Mouse (Mus musculus) adrenal gland, postnatal 14 days (tissue): ENCODE results near the gene Lztr1. TPM values are rescaled to one million over a fixed set of nuclear protein-coding genes. Genes with fewer than 3 reads are reported as not detected.
A peak's percentile ranks its signal among the peaks of the same experiment; 100 is the strongest.

ENCODE experiments used
- DNase-seq: peaks from one replicate; pipeline ENCODE4 v3.0.0; 2021; ENCODE audit warnings: mixed read lengths
- long read RNA-seq, 2 experiments: library from polyadenylated mRNA; stranded (forward); transcript quantifications; one replicate each; pipeline ENCODE4 v2.0.0; 2021
- total RNA-seq: library from RNA; stranded (reverse); gene quantifications from 2 replicates; pipeline ENCODE4 v1.2.3, GENCODE M21; 2021

The Lztr1 gene
- total RNA-seq = 75.3 and 75.6 TPM in 2 replicates
- long read RNA-seq, experiment 1, transcript Lztr1-201 (21 exons, 3,394 nt) = major isoform, 42 of 62 reads
- long read RNA-seq, experiment 1, partial matches to known transcripts = 6 of 62 reads
- long read RNA-seq, experiment 1, other reads (novel, unspliced or antisense) = 13 of 62 reads
- long read RNA-seq, experiment 2, transcript Lztr1-201 (21 exons, 3,394 nt) = major isoform, 35 of 59 reads
- long read RNA-seq, experiment 2, partial matches to known transcripts = 12 of 59 reads
- long read RNA-seq, experiment 2, other reads (novel, unspliced or antisense) = 12 of 59 reads

DNA sequence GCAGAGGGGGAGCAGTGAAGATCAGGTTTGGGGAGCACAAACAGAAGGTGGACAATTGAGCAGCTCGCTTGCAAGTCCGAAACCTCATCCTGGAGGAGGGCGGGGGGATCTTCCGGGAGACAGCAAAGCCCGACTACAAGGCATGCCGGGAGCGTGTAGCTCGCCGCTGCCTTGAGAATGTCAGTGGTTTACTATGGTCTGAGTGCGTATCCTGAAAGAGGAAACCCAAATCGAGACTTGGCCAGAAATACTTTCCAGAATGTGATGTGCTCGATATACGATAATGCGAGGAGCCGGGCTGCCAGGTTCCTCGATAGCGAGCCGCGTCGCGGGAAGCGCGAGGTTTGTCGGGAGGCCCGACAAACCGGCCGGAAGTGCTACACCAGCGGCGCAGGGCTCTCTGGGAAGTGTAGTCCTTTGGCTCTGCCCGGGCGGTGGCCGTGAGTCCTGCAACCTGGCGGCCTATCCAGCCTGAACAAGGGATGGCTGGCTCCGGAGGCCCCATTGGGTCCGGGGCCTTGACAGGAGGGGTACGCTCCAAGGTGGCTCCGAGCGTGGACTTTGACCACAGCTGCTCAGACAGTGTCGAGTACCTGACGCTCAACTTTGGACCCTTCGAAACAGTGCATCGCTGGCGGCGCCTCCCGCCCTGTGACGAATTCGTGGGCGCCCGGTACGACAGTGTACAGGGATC, at the start of gene Lztr1:
Gene Lztr1 (plus strand): TSS at position 143 of the 694 bp plus-strand sequence.
- peak; percentile 93 for DNase-seq

DNA sequence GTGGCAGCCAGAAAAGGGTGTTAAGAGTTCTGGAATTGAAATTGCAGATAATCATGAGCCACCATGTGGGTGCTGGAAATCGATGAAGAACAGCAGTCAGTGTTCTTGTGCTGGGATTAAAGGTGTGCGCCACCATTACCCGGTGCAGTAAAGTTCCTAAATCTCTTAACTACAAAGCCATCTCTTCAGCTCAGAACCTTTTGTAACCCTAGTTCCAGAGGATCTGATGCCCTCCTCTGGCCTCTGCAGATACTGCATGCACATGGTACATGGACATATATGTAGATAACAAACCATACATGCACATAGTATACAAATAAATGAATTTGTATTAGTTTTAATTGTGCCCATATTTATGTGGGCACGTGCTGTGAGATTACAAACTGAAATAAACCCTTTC, 48.2 kb upstream of the Lztr1 start:
- DNase-seq = peak; percentile 42

DNA sequence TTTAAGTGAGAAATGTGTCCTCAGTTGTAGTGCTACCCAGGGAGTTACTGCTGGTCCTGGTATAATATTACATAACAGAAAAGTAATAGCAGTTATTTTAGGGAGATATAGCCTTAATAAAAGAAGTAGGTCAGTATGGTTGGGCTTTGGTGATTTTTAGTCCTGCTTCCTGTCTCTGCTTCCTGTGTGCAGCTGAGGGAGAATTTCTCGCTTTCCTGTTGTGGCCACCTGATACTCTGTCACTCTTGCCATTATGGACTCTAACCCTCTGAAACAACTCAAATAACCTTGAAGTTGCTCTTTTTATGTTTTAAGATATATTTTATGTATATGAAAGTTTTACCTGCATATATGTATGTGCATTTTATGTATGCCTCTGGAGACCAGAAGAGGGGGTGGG, 46.9 kb upstream of the Lztr1 start:
- no peak for DNase-seq

DNA sequence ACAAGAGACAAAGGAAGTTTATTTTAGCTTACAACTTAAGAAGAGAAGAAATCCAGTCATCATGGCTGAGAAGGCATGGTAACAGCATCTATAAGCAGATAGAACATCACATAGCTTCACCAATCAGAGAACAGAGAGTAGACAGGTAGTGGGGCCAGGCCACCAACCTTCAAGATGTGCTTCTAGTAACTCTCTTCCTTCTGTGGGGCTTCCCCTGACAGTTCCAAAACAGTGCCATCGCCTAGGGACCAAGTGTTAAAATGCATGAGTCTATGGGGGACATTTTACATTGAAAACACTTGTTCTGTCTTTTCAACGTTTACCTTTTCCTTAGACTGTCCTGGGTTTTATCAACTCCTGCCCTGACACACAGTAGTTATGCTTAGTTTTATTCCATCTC, 45.3 kb upstream of the Lztr1 start:
- DNase-seq = no peak

DNA sequence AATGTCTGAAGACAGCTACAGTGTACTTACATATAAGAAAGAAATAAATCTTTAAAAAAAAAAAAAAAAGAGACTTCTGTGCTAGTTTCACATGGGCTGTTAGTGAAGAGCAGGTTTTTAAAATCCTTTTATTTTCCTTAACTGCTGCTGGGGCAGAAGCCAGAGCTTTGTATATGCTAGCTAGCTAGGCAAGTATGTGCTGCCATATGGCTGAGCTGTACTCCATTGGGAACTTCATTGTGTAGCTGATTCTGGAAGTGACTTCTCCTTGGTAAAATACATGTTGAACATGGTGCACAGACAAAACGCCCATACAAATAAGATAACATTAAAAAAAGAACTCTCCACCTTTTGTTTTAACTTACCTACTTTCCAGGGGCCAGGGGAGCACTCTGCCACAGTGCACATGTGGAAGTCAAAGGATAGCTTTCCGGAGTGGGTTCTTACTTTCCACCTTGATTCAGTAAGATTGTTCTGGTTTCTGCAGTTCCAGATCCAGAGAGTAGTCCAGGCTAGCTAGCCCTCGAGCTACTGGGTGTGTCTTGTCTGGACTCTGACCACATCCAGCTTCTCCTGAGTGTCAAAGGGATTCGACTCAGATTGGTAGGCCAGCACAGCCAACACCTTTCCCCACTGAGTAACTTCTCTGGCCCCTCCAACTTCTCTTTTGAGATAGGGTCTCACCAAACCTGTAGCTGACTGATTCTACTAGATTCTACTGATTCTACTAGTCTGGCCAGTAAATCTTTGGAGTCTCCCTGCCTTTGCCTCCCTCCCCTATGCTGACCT, 41.4 kb upstream of the Lztr1 start:
- DNase-seq = no peak

DNA sequence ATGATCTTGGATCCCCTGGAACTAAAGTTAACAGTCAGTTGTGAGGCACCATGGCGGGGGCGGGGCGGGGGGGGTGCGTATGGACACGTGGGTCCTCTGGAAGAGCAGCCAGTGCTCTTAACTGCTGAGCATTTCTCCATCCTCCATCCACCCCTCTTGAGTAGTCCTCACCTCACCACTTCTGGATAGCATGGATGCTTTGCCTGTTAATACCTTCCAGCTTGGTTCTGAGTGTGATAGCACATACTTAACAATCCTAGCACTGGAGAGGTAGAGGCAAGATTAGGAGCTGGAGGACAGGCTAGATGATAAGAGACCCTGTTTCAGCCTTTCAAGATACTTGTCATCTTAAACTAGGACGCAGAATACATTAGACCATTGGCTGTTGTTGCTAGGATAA, 36.0 kb upstream of the Lztr1 start:
- DNase-seq = no peak

DNA sequence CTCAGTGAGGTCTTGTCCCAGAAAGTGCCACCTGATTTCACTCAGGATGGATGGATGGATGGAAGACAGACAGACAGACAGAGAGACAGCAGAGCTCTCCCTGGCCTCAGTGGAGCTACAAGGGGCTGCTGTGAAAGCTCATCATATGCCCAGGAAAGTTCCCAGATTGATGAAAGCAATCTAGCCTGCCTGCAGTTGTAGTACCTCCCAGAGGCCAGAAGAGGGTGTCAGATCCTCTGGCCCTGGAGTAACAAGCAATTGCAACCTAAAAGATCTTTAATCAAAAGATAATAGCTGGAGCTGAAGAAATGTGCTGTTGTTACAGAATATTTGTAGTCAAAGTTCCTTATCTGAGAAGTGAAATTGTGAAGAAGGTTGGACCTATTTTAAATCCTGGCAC, 34.4 kb upstream of the Lztr1 start:
- peak; percentile 51 for DNase-seq

DNA sequence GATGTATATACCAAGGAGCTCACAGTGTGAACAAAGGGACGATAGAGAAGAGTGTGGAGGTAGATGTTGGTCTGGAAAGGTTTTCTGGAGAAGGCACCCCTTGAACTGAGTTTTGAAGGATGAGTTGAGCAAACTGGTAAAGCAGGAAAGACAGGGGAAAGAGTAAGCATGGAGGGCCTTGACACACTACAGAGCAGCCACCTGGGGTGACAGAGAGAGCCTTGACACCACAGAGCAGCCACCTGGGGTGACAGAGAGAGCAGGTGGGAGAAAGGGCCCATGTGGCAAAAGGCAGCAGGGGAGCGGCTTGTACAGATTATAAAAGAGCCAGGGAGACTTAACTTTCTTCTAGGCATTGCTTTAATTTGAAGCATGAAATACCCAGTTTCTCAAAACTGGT, 33.7 kb upstream of the Lztr1 start:
- DNase-seq = no peak

DNA sequence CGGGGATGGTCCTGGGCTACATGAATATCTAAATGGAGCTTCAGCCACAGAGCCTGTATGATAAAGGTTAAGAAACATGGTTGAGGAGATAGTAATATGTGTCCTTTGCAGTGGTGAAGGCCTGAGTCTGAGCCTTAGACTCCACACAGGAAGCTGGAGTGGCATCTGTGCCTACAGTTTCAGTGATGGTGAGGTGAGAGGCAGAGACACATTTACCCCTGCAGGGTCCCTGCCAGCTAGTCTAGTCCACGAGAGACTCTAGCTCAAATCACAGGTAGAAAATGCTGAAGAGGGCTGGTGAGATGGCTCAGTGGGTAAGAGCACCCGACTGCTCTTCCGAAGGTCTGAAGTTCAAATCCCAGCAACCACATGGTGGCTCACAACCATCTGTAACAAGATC, 33.2 kb upstream of the Lztr1 start:
- no peak for DNase-seq

DNA sequence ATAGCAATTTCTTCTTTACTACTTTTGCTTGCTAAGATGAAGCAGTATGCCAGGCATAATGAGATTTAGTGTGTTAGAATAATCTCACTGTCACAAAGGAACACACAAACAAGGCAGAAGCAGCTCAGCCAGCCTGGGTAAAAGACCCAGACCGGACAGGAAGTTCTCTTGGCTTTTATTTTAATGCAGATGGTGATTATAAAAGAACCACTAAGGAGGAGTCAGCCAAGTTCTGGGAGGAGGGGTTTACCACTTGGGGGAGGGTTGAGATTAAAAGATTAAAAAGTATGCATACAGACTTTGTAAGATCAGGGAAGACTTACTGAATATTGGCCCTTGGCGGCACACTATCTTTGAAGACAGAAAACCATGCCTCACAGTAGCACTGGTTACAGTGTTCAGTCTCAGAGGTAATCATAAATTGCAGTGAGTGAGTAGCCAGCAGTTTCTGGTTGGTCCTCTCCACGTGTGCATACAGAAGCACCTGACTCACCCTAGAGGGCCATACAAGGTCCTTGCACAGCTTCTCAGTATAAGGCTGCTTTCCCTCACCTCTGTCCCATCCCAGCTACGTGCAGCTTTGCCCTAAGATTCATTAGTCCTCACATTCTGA, 30.1 kb upstream of the Lztr1 start:
- DNase-seq = no peak

DNA sequence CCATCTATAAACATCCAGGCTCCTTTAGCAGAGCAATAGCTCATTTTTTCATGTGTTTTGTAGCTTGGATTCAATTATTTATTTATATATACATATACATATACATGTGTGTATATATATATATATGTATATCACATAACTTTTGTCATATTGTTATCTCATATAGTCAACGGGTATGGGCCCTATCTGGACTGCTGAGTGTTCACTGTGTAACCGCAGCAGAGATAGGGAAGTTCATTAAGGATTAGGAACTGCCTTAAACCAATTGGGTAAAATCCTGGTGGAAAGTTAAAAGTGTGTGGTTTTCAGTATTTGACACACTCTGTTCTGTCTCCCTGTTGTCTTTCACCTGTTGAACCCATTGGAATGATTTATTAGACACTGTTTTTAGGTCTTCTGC, 27.0 kb upstream of the Lztr1 start:
- no peak for DNase-seq

DNA sequence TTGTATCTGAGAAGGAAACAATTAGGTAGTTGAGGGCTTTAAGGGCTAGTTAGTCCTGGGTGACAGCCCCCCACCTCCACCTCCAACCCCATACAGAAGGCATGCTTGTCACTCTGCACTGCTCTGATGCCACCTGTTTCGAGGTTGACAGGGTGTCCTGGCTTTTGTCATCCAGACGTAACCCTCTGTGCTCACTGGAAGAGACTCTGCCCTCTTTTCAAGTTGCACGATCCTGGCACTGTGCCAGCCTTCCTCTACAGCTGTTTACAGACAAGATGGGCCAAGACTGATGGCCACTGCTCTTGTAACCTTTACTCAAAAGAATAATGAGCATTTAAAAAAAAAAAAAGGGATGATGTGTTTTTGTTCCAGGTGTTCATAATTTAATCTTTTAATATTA, 22.0 kb upstream of the Lztr1 start:
- peak; percentile 78 for DNase-seq

DNA sequence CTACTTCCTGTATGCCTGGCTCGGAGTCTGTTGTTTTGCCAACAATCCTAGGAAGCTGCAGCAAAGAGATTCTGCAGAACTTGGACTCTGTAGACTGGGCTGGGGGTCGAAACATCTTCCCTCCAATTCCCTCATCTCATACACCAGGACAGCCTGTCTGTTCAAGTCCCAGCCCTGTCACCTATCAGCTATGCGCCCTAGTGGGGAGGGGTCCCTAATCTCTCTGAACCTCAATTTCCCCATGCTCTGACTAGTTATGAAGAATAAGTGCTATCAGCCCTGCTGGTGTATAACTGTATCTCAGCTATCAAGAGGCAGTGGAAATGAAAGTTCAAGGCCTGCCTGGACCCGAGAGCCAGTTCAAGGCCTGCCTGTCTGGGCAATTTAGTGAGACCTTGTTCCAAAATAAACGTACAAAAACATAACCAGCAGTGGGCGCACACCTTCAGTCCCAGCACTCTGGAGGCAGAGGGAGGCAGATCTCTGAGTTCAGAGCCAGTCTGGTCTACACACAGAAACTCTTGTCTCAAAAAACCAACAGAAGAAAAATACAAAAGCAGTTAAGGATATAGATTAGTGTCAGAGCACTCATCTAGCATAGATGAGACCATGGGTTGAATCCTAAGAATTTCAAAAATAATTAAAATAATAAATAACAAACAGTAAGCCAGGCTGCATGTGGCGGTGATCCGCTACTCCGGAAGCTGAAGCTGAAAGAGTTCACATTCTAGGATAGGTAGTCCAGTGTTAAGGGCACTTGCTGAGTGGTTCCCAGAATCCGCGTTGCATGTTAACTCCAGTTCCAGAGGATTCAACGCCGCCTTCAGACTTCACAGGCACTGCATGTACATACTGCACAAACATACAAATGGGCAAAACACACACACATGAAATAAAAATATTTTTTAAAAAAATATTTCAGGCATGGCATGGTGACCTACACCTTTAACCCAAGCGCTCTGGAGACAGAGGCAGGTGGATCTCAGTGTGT, 19.7 kb upstream of the Lztr1 start:
- peak; percentile 71 for DNase-seq

DNA sequence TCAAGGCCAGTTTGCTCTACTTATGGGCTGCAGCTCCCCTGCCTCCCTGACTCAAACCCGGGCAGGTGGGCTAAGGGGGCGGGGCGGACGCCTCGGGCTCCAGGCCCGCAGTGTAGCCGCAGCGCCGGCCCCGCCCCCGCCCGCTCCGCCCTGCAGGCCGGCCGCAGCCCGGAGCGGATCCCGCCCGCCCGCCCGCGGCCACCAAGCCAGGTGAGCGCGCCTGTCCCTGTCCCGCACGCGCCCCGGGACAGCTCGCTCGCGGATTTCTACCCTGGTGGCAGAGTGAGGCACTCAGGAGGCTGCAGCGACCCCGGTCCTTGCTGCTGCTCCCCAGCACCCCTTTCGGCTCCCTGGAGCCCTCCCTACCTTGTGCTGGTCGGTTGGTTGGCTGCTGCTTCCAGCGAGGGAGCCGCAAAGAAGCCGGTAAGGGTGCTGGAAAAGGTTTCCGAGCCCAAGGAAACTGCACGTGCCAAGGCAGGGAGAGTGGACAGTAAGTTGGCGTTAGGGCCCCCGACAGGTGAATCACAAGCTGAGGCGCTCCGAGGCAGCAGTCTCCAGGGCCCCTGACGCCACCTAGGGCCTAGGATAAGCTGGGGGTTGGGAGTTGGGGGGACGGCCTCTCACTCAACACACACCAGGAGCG, 18.9 kb upstream of the Lztr1 start, which contains the start of gene Aifm3:
Gene Aifm3 (plus strand): TSS at position 143 of the 643 bp plus-strand sequence.
- DNase-seq = peak; percentile 60

DNA sequence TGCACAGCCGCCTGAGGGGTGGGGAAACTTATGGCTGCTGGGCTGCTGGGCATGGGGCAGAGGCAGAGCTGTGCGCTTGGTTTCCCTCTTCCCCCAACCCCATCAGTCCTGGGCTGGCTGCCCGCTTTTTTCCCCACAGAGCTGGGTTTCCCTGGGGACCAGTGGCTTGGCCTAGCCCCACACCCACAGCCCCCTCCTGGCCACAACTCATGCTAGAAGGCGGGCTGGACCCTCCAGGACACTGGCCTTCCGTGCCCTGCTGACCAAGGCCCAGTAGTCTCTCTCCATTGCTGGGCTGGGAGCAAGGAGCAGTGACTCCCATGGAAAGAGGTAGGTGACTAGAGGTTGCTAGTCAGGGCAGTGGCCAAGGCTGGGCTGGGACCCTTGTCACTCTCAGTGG, 17.3 kb upstream of the Lztr1 start:
- DNase-seq = no peak

DNA sequence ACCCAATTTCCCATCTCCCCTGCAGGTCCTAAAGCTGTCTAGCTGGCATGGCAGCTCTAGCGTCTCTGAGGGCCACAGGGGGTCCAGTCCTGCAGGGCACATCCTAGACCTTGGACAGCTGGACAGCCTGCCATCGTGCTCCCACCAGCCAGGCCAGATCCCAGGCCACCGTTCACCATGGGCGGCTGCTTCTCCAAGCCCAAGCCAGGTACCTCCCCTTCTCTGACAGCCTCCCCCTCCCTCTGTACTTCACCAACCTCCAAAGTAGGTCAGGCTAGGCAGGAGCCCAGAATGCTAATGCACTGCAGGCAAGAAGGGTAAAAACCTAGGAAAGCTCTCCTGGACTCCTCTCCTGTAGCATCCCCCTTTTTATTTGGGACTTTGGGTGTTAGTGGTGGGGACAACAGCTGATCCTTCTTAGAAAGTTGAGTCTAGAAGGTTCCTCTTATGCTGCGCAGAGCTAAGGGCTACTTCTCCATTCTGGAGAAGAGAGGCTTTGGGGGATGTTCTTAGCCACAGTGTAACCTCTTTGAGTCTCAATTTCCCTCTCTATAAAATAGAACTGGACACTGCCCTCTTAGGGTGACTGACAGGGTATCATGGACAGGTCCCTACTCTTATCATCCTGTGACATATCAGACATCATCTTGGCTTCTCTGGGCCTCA, 16.5 kb upstream of the Lztr1 start:
- no peak for DNase-seq

DNA sequence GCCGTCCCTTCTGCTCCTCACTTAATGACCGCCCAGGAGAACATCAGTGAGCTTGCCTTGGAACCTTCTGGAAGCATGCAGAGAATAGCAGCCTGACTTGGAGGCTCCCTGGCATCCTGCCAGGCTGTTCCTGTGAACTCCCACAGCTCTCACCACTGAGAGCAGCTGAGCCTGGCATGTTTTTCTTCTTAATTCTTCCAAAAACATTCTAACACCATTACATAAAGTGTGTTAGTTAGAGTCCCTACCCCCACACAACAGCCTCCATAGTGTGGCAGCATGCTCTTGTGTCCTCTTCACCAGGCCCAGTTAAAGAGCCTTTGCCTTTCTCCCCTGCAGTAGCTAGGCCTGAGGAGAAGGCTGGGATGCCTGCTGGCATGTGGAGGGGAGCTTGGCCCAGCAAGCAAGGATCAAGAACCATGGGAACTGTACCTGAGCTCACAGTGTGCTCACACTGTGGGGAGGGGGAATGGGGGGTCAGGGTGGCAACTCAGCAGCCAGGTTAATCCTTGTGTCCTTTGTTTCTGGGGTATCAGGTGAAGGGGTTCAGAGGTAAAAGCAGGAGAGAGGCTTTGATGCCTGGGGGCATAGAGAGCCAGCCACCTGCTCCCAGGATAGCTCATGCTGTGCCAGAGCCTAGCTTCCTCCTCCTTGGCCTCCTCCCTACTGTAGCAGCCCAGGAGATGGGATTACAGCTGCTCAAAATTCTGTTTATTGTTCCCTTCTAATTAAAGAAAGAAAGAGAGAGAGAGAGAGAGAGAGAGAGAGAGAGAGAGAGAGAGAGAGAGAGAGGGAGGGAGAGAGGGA, 11.8 kb upstream of the Lztr1 start:
- DNase-seq = peak; percentile 68

DNA sequence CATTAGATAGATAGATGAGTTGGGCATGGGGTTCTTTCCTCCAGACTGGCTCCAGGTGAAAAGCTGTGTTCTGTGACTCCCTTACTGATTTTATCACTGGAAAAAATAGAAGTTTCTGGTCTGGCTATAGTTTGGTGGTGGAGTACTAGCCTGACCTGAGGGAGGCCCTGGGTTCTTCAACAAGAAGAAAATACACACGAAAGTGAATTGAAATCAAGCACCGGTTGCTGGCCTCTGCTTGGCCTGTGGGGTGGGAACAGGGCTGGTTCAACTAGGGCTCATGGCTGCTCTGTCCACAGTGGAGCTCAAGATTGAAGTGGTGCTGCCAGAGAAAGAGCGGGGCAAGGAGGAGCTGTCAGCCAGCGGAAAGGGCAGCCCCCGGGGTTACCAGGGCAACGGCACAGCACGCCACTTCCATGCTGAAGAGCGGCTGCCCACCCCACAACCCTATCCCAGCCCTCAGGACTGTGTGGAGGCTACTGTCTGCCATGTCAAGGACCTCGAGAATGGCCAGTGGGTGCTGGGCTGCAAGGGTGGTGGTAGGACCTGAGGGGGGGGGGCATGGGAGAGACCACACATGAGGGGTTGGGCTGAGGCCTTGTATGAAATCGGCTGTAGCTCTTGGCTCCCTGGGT, 9.1 kb upstream of the Lztr1 start:
- DNase-seq = no peak

DNA sequence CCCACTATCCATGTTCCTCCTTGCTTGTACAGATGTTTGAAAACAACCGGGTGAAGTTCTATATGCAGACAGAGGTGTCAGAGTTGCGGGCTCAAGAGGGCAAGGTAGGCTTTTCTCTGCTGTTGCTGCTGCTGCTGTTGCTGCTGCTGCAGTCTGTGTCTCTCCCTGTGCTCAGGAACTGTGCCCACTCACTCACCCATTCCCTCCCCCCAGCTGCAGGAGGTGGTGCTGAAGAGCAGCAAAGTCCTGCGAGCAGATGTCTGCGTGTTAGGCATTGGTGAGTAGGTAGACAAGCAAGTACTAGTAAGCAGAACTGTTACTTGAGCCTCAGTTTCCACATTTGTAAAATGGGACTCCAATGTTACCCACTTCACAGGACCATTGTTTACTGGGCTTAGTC, 5.8 kb upstream of the Lztr1 start:
- no peak for DNase-seq
